Comparison of ENCODE assay signal across 8 mouse cellular contexts in genomic region chrX:99199669-99200068, GRCm38 (mm10).
DNase-seq lines count a peak whose midpoint lies in the region; ATAC-seq and TF ChIP-seq lines count a peak whose summit lies in the region.

No protein-coding gene starts in this region.

- no peak overlapping the region for H3K4me2 ChIP-seq in forebrain, embryonic 11.5 days (ENCODE audit: low read depth, low read length, severe bottlenecking)
- H3K4me2 ChIP-seq in hindbrain, postnatal 0 days (ENCODE audit: low read depth, low read length): no peak overlapping the region
- H3K4me2 ChIP-seq in liver, embryonic 14.5 days (ENCODE audit: low read depth): no peak overlapping the region

- peaks cover 3% of the 10 kb centered on the region; the same call in 1 of the 2 replicates for H3K4me1 ChIP-seq in E14TG2a.4 (replicated peaks; ENCODE audit: low read depth, low read length)
- peaks cover 16% of the 10 kb centered on the region; the same call in 1 of the 2 replicates for H3K4me1 ChIP-seq in forebrain, embryonic 11.5 days (replicated peaks; ENCODE audit: control insufficient read depth, insufficient read depth, low read length)
- H3K4me1 ChIP-seq in hindbrain, postnatal 0 days (ENCODE audit: insufficient read depth, low read length): no peaks in the 10 kb centered on the region
- no peaks in the 10 kb centered on the region for H3K4me1 ChIP-seq in liver, embryonic 14.5 days (replicated peaks; ENCODE audit: control insufficient read depth in 2 of 2, insufficient read depth in 2 of 2, low read length in 1 of 2)
- H3K4me1 ChIP-seq in olfactory bulb, adult 2 months (ENCODE audit: control insufficient read depth, insufficient read depth, low read length): peaks cover 19% of the 10 kb centered on the region

- no peaks in the 10 kb centered on the region for H3K9me3 ChIP-seq in E14TG2a.4 (ENCODE audit: low read length)
- H3K9me3 ChIP-seq in forebrain, embryonic 11.5 days (ENCODE audit: control insufficient read depth, low read length): no peaks in the 10 kb centered on the region
- no peaks in the 10 kb centered on the region for H3K9me3 ChIP-seq in hindbrain, postnatal 0 days (ENCODE audit: low read length)
- H3K9me3 ChIP-seq in liver, embryonic 14.5 days (ENCODE audit: control insufficient read depth, low read length): no peaks in the 10 kb centered on the region

- peak overlapping the region; percentile 93 for H3K27ac ChIP-seq in forebrain, embryonic 11.5 days (ENCODE audit: low read depth, low read length)
- peak overlapping the region; percentile 54 for H3K27ac ChIP-seq in hindbrain, postnatal 0 days
- H3K27ac ChIP-seq in liver, embryonic 14.5 days: no peak overlapping the region
- peak overlapping the region; percentile 31; the same call in 1 of the 2 replicates for H3K27ac ChIP-seq in olfactory bulb, adult 2 months (ENCODE audit: insufficient read depth, low read depth, low read length)

- no peak for TF ChIP-seq POLR2A in olfactory bulb, adult 2 months (IDR thresholded peaks at IDR 0.05; ENCODE audit: insufficient read depth, low read depth, low read length)

- no peak for DNase-seq in forebrain, embryonic 11.5 days (ENCODE audit: low spot score)
- no peak for DNase-seq in hindbrain, postnatal 0 days (ENCODE audit: low spot score)
- no peak for DNase-seq in liver, embryonic 14.5 days (ENCODE audit: low read depth in 3 of 3, low spot score in 3 of 3)
- no peak for DNase-seq in right cerebral cortex, postnatal 10 days (ENCODE audit: low spot score in 2 of 2)
- DNase-seq in thymus, postnatal 0 days (ENCODE audit: low spot score): no peak
- no peak for DNase-seq in frontal cortex, postnatal 36 days (ENCODE audit: low spot score in 2 of 2)

- peaks cover 71% of the 10 kb centered on the region for H3K27me3 ChIP-seq in E14TG2a.4 (ENCODE audit: insufficient read depth, low read length)
- peaks cover 5% of the 10 kb centered on the region; the same call in 1 of the 2 replicates for H3K27me3 ChIP-seq in forebrain, embryonic 11.5 days (ENCODE audit: control insufficient read depth, insufficient read depth, low read length)
- H3K27me3 ChIP-seq in hindbrain, postnatal 0 days (ENCODE audit: insufficient read depth, low read length): no peaks in the 10 kb centered on the region
- H3K27me3 ChIP-seq in liver, embryonic 14.5 days (ENCODE audit: control insufficient read depth, insufficient read depth, low read length): no peaks in the 10 kb centered on the region

- peak overlapping the region; percentile 46 for H3K9ac ChIP-seq in forebrain, embryonic 11.5 days (ENCODE audit: low read length)
- H3K9ac ChIP-seq in hindbrain, postnatal 0 days (replicated peaks; ENCODE audit: low read length): 0 out of 2 replicates have a peak overlapping the region, but pooled peaks have one; percentile 24
- H3K9ac ChIP-seq in liver, embryonic 14.5 days (replicated peaks): no peak overlapping the region

- peak overlapping the region; percentile 58; the same call in 1 of the 2 replicates for H3K4me3 ChIP-seq in E14TG2a.4 (replicated peaks; ENCODE audit: low read length)
- no peak overlapping the region for H3K4me3 ChIP-seq in forebrain, embryonic 11.5 days (ENCODE audit: low read depth, low read length)
- no peak overlapping the region for H3K4me3 ChIP-seq in hindbrain, postnatal 0 days (ENCODE audit: low read length)
- no peak overlapping the region for H3K4me3 ChIP-seq in liver, embryonic 14.5 days (ENCODE audit: insufficient read depth in 1 of 2, low read depth in 2 of 2, low read length in 2 of 2)
- no peak overlapping the region for H3K4me3 ChIP-seq in olfactory bulb, adult 2 months (ENCODE audit: insufficient read depth, low read depth, low read length)

- TF ChIP-seq EP300 in liver, embryonic 14.5 days (IDR thresholded peaks at IDR 0.05; ENCODE audit: low read depth): no peak

- peak; percentile 18 for ATAC-seq in forebrain, embryonic 11.5 days (replicated peaks; ENCODE audit: low FRiP score)
- peak; percentile 16; the same call in 1 of the 2 replicates for ATAC-seq in hindbrain, postnatal 0 days
- peak; percentile 37; the same call in 1 of the 2 replicates for ATAC-seq in liver, embryonic 14.5 days (ENCODE audit: insufficient read depth)

- no peak for TF ChIP-seq CTCF in E14TG2a.4 (conservative IDR thresholded peaks at IDR 0.05; ENCODE audit: low read length)
- no peak for TF ChIP-seq CTCF in hindbrain, postnatal 0 days (IDR thresholded peaks at IDR 0.05; ENCODE audit: low read depth)
- TF ChIP-seq CTCF in liver, embryonic 14.5 days (IDR thresholded peaks at IDR 0.05; ENCODE audit: low read depth): no peak
- TF ChIP-seq CTCF in olfactory bulb, adult 2 months (IDR thresholded peaks at IDR 0.05; ENCODE audit: insufficient read depth, low read depth, low read length): no peak

- 59% methylated on average over 5 of the region's 5 CpGs for WGBS in forebrain, embryonic 11.5 days
- WGBS in hindbrain, postnatal 0 days: 68% methylated on average over 5 of the region's 5 CpGs
- WGBS in liver, embryonic 14.5 days (ENCODE audit: insufficient replicate concordance): 52% methylated on average over 5 of the region's 5 CpGs
- WGBS in olfactory bulb, adult 2 months: 65% methylated on average over 5 of the region's 5 CpGs

- H3K36me3 ChIP-seq in E14TG2a.4 (ENCODE audit: insufficient read depth, low read length): no peaks in the 10 kb centered on the region
- H3K36me3 ChIP-seq in forebrain, embryonic 11.5 days (ENCODE audit: control insufficient read depth, insufficient read depth, low read length): no peaks in the 10 kb centered on the region
- no peaks in the 10 kb centered on the region for H3K36me3 ChIP-seq in hindbrain, postnatal 0 days (ENCODE audit: insufficient read depth, low read length)
- H3K36me3 ChIP-seq in liver, embryonic 14.5 days (replicated peaks; ENCODE audit: control insufficient read depth, insufficient read depth, low read depth): no peaks in the 10 kb centered on the region
